Mouse (Mus musculus) activated CD4-positive, CD25-positive, alpha-beta regulatory T cell, adult 4 months (primary cell): Measurements from ENCODE around the gene Mfsd2b. TPM values are rescaled to one million over a fixed set of nuclear protein-coding genes. Genes with fewer than 3 reads are reported as not detected.
A peak's percentile ranks its signal among the peaks of the same experiment; 100 is the strongest.
"Not testable (repeated sequence)": the region's sequence is repeated elsewhere in the genome, so short reads cannot be mapped to it uniquely, and the experiment has no call there.

Experiments
- ATAC-seq: one replicate; pipeline ENCODE4 v1.8.0; 2017
- polyA plus RNA-seq, 2 experiments: library from polyadenylated mRNA; unstranded; fragments of 100-300 nt; shearing (Covaris generic); gene quantifications; one replicate each; pipeline ENCODE4 v1.2.1; 2017

The Mfsd2b gene
- under 1 TPM; 0.16 to 0.25 TPM for polyA plus RNA-seq

DNA sequence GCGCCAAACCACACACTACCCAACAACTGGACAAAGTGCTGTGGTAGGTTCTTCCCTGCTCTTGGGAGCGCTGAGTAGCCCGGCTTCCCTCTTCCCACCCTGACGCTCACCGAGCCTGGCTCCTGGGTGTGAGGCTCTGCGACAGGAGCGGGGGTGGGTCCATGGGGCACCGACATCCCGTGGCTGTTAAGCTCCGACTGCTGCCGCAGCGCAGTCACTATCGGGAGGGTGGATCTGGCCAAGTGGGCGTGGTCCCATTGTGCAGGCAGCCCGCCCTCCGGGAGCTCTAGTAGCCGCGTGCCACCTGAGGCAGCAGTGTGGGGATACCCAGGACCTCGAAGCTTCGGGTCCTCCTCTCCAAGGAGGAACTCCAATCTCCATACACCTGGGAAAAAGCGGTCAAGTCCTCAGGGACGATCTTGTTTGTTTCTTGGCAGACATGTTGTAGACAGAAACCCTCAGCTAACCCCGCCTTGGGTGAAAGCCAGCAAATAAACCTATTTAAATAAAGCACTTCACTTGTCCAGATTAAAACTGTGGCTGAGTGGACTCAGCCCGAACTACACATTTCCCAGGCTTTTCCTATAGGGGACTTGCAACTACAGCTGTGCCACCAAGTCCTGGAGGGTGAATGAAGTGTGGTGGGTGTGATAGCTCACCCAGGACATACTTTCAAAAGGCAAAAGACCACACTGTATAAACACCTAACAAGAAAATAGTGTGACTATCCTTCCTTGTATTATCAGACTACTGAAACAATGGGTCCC, at the start of gene Mfsd2b:
Mfsd2b (minus strand) TSS at position 199 of the 767 bp plus-strand sequence.
- ATAC-seq, result peak; percentile 93

DNA sequence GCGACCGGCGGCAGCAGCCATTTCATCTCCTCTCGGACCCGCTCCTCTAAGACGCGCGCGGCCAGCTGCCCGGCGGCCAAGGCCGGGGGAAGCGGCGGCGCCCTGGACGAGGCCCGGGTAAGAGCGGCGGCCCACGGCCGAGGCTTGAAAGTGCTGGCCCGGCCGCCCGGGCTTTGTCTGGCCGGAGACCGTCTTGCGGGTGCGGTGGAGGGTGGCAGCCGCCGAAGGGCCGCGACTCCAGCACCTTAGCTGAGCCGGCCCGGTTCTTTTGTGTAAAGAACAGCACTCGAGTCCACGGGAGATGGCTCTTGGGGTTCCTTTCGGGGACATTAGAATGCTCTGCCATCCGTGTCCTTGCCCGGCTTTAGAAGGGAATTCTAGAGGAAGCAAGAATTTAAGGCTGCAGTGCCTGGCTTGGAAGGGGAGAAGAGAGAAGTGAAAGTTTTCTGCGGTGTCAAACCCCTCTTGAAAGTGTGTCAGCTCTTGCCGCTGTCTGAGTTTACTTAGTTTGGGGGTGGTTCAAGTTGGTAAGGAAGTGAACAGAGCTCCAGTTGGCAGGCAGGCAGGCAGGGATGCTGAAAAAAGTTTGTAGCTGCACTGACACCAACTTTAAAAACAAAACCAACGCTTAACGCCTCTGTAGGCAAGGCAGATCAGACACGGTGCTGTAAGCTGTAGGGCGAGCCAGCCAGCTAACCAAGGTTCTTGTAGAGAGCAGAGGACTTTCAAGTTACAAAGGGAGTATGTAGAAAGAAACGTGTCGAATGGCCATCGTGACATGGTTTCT, 43.8 kb upstream of the Mfsd2b start:
- ATAC-seq, result peak; percentile 57

DNA sequence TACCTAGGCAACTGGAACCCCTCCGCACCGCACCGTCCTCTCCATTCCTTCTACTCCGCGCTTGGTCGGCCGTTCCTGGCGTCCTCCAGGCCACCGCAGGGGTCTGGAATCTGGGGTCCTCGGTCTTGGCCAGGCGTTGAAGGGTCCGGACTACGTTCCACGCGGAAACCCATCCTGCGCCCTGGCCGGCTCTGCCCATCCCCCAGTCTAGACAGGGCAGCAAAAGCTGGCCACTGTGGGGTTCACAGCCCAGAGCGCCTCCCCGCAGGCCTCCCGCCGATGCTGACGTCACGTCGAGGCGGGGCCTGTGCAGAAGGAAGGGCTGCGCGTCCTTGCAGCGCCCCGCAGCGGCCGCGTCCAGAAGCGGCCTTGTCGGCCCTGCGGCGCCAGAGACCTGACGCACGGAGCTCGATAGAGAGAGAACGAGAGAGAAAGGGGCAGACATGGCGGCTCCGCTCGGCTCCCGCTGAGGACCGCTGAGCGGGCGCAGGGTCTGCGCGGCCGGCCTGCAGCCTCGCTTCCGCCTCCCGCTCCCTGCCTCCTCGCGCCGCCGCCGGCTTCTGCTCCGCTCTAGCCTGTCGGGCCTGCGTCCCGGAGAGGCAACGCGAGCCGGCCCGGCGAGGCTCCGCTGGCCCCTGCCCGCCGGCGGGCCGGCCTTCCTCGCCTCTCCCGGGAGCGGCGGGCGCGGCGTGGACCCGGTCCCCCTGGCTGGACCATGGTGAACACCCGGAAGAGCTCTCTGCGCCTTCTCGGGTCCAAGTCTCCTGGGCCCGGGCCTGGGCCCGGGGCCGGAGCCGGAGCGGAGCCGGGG, 43.0 kb upstream of the Mfsd2b start, which contains the start of gene Atad2b:
Atad2b (plus strand) TSS at position 360 of the 811 bp plus-strand sequence.
- ATAC-seq, result peak; percentile 87

DNA sequence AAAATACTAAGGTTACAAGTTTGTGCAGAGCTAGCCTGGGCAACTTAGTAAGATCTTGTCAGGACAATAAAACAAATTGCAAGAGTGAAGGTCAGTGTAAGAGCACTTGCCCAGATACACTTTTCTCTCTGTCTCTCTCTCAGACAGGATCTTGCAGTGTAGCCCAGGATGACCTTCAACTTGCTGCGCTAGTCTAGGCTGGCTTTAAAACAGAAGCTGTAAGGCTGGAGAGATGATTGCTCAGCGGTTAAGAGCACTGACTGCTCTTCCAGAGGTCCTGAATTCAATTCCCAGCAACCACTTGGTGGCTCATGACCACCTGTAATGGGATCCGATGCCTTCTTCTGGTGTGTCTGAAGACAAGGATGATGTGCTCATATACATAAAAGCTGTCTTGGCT, 40.8 kb upstream of the Mfsd2b start:
- no peak for ATAC-seq

DNA sequence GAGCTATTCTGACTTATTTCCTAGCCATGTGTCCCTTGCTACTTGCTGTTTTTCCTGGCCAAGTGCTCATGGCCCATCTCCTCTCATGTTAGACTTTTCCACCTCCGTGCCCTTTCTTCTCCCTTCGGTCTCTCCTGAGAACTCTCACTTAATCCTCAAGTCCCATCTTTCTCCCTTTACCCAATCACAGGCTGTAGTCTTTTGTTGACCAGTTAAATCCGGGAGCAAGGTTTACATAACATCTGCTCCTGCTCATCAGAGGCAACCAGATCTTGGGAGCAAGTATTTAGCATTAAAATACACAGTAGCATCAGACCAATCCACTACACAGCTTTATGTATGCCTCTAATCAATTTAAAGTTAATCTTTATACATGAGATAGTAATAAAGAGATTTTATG, 40.3 kb upstream of the Mfsd2b start:
- ATAC-seq, result no peak

DNA sequence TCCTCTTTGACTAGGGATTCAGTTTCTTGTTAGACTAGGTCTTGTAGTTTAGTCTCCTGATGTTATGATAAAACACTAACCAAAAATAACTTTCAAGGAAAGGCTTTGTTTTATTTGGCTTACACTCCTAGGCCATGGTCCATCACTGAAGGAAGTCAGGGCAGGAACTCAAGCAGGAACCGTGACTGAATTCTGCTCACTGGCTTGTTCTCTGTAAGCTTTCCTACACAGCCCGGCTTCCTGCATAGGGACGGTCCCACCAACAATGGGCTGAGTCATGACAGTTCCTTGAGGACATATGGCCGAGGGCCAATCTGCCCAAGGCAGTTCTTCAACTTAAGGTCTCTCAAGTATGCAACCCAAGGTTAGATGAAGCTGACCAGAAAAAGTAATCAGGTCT, 37.6 kb upstream of the Mfsd2b start:
- ATAC-seq, result no peak

DNA sequence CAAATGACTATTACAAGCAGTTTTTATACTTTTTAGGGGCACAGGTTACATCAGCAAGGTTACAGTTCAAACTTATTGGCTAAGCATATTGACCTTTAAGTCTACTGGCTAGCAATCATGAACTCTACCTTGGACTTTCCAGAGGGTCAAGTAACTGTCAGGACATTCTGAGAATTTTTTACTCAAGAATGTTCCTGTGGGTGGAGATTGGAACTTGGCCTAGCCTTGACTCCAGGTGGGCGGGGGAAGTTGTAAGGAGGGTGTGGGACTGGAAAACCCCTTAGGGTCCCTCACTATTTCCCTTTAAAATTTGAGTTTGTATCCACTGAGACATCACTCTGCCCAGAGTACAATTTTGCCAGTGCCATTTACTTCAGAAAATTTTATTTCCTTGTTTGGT, 36.3 kb upstream of the Mfsd2b start:
- not testable (repeated sequence) for ATAC-seq

DNA sequence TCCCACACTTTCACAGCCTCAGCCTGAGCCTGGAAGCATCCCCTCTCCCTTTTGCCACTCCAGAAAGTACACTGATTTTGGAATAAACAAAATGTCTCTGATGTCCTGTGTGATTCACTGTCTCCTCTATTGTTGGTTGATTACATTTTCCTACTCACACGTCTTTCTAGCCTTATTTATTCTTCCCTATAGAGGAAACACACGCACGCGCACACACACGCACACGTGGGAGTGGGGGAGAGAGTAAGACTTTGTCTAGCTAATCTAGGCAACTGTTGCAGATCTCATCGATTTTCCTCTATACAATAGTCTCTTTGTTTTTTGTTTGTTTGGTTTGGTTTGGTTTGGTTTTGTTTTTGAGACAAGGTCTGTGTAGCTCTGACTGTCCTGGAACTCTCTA, 34.2 kb upstream of the Mfsd2b start:
- no peak for ATAC-seq

DNA sequence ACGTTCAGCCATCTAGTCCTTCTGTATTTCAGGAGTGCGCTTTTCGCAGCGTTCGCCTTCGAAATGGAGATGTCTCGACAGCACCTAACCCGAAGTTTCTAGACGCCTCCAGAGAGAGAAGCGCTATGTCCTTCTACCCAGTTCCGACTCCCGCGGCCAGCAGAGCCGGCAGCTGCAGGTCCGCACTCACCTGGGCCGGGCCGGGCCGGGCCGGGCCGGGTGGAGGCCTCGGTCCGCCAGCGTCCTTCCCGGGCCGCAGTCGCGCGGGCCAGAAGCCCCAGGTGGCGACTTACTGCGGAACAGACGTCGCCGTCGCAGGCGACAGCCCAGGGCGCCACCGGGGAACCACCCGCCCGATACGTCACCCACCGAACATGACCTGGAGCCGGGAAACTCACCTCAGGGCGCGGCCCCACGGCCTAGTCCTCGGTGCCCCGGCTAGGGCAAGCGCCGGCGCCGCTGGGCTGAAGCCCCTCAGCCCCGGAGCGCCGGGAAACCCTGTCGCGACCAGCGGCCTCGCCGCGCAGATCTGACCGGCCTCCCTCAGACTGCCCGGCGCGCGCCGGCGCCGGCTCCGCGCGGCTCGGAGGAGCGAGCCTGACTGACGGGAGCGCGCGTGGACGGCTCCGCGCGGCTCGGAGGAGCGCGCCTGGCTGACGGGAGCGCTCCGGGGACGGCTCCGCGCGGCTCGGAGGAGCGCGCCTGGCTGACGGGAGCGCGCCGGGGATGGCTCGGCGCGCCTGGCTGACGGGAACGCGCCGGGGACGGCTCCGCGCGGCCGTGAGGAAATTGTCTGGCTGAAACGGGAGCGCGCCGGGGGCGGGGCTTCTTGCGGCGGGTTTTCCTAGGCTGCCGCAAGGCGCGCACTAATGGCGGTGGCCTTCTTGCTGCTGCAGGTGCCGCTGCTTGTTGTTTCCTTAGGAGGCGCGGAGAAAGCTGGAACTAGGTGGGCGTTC, 33.1 kb upstream of the Mfsd2b start, which contains the start of gene Ubxn2a:
Ubxn2a (minus strand) TSS at position 755 of the 956 bp plus-strand sequence.
- ATAC-seq, result peak; percentile 92

DNA sequence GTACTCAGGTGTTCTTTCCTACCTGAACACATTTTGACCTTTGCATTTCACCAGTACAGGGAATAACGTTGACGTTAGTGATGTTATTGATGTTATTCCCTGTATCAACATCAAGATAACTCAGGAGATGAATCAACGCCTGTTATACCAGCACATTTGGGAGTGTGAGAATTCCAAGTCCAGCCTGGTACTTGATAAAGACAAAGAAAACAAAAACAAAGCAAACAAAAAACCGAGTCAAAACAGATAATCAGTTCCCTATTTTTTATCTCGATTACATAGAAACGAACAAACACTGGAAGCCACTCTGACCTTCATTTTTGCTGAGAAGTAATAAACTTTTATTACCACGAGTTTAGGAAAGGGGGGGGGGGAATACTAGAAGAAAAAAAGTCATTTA, 32.3 kb upstream of the Mfsd2b start:
- no peak for ATAC-seq

DNA sequence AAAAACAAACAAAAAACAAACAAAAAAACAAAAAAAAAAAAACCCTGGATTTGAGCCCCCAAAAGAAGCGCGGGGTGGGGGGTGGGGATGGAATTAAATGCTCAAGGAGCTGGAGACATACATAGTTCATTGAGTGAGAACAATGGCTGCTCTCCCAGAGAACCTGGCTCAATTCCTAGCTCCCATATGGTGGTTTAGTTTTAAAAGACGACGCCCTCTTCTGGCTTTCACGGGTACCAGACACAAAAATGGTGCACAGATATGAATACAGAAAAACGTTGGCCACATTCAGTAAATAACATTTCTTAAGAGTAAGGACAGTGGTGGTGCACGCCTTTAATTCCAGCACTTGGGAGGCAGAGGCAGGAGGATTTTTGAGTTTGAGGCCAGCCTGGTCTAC, 31.8 kb upstream of the Mfsd2b start:
- no peak for ATAC-seq

DNA sequence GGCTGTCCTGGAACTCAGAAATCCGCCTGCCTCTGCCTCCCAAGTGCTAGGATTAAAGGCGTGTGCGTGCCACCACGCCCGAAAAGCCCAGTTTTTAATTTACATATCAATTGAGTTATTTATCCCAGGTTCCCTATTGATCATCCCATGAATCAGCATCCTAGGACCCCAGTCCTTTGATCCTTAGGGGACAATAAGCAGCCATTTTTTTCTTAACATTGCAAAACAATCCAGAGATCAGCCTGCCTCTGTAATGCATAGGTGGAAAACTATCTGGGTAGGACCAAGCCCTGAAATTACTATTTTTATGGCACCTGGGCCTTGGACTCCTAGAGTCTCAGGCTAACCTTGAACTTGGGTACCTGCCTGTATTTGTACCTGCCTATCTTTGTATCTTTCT, 23.9 kb upstream of the Mfsd2b start:
- no peak for ATAC-seq

DNA sequence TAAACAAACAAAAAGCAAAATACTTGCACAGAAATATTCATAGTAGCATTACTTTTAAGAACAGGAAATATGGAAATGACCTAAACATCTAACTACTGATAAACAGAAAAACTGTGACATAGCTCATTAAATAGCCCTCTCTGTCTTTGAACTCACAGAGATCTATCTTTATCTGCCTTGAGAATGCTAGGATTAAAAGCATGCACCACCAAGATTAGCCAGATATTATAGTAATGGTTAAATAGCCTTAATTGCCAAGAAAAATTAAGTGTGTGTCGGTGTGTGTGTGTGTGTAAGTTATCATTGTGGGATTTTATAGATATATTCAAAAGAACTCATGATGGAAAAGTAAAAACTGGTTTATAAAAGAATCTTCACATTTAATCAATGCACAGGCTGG, 15.7 kb upstream of the Mfsd2b start:
- ATAC-seq, result no peak

DNA sequence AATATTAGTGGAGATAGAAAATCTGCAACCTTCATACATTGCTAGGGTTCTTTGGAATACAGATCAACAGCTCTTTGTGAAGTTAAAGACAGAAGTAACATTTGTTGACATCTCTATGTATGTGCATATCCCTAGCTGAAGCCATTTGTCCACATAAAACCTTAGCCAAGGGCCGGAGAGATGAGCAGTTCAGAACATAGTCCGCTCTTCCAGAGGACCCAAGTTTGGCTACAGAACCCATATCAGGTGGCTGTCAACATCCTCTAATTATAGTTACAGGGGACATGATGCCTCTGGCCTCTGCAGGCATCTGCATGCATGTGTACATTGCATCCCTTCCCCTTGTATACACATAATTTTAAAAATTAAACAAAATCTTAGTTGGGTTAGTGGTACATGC, 15.1 kb upstream of the Mfsd2b start:
- no peak for ATAC-seq

DNA sequence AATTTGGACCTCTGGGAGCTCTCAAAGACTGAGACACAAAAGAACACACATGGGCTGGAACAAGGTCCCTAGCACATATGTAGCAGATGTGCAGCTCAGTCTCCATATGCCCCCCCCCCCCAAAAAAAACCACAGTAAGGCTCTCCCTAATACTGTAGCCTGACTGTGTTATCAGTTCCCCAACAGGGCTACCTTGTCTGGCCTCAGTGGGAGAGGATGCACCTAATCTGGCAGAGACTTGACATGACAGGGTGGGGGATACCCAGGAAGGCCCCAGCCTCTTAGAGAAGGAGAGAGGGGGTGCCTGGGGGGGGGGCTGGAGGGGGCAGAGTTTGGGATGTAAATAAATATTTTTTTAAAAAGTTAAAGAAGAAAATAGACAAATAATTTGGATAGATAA, 14.6 kb upstream of the Mfsd2b start:
- ATAC-seq, result no peak

DNA sequence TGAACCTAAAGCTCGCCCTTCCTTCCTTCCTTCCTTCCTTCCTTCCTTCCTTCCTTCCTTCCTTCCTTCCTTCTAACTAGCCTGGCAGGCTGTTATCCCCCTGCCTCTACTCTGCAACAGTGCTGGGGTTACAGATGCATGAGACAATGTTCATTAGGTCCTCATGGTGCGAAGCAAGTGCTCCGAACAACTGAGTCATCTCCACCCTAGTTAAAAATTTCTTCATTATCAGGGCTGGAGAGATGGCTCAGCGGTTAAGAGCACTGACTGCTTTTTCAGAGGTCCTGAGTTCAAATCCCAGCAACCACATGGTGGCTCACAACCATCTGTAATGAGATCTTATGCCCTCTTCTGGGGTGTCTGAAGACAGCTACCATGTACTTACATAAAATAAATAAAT, 12.4 kb upstream of the Mfsd2b start:
- ATAC-seq, result not testable (repeated sequence)

DNA sequence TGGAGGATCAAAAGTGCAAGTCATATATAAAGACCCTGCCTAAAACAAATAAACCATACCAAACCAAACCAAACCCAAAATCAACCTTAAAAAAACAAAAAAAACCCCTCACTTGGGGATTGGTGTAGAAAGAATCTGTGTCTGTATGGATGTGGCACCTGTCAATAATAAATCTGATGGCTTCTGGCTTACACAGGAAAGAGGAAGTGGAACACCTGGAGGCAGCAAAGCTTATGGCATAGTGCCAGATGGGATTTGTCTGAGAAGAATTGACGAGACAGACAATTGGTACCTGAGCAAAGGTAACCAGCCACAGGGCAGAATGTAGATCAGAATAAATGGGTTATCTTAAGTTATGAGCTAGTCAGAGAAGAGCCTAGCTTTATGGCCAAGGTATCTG, 10.9 kb upstream of the Mfsd2b start:
- no peak for ATAC-seq

DNA sequence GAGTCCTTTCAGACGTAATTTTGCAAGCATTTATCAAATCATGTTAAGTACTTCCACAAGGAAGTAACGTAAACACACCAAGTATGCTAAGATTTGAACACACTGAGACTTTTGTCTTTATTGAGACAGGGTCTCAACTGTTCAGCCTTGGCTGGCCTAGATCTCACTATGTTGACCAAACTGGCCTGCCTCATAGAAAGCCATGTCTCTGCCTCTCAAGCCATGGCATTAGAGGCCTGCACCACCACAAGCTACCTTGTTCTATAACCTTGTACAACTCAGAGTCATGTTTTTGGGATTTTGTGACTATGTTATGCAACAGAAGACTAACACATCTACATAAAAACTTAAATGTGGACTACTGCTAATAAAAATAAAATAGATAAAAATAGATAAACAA, 7.9 kb upstream of the Mfsd2b start:
- ATAC-seq, result no peak

DNA sequence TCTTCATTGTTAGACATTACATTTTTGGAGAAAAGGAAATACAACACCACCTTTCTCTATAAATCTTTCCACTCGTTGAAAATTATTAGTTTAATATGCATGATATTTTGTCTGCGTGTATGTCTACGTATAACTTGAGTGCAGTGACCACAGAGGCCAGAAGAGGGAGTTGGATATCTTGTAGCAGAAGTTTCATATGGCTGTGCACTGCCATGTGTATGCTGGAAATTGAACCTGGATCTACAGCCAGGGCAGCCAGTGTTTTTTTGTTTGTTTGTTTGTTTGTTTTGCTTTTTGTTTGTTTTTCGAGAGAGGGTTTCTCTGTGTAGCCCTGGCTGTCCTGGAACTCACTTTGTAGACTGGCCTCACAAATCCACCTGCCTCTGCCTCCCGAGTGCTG, 4.9 kb upstream of the Mfsd2b start:
- ATAC-seq, result no peak

DNA sequence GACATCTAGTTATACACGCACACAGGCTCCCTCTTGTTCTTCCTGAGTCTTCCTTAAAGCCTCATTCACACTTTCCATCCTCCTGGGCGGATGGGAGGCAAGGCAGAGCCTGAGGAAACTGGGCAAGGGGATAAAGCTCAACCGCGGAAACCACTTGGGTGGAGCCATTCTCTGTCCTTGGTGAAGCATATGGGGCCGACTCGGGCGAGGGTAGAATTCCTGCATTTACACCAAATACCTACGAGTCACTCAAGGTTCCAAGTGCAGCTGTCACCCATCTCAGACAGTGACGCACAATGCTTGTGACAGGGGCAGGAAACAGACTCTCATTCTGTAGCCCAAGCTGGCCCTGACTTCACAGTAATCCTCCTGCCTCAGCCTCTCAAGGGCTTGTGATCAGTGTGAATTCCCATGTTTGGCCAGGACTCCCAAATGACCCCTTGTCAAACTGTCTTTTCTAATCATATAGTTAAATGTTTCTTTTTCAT, 4.2 kb upstream of the Mfsd2b start:
- ATAC-seq, result no peak

DNA sequence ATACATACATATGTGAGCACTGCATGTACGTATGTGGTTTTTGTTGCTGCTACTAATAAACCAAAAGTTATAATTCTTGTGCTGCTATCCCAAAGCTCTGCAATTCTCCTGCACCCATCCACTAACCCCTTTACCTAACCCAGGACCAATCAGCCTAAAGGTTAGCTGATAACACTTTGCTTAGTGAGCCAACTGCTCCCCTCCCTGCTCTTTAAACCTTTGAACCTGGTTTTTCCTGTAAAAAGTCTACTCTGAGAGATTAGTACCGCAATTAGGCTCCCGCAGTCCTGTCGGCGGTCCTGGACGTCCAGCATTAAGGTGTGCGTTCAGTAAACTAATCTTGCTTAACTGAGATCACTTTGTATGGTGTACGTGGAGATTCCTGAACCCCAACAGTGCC, 1.5 kb upstream of the Mfsd2b start:
- no peak for ATAC-seq

DNA sequence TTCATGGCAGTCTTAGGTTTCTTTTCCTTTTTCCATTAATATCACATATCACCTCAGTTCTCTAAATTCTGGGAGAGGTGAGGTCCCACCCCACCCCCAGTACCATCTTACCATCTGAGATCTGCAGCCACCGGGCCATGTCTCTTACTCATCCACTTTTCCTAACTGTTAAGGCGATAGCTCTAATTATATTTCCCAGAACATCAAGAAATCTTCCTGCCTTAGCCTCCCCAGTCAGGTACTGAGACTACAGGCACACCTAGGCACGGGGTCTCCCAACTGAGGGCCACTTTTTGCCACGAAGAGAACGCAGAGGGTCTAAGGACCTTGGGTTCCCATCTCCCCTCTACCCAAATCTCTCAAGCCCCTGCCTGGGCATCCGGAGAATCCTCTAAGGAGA, 628 bp downstream of the Mfsd2b start:
- no peak for ATAC-seq
